Mouse (Mus musculus) ovary, adult 18-20 months (tissue): ENCODE measurements around the gene Gm3411.
"Not testable (repeated sequence)": the region's sequence is repeated elsewhere in the genome, so short reads cannot be mapped to it uniquely, and the experiment has no call there.

Experiments
- DNase-seq: peaks from one replicate; pipeline ENCODE4 v3.0.0; 2022; ENCODE audit warnings: low spot score, mixed read lengths

The Gm3411 gene

DNA sequence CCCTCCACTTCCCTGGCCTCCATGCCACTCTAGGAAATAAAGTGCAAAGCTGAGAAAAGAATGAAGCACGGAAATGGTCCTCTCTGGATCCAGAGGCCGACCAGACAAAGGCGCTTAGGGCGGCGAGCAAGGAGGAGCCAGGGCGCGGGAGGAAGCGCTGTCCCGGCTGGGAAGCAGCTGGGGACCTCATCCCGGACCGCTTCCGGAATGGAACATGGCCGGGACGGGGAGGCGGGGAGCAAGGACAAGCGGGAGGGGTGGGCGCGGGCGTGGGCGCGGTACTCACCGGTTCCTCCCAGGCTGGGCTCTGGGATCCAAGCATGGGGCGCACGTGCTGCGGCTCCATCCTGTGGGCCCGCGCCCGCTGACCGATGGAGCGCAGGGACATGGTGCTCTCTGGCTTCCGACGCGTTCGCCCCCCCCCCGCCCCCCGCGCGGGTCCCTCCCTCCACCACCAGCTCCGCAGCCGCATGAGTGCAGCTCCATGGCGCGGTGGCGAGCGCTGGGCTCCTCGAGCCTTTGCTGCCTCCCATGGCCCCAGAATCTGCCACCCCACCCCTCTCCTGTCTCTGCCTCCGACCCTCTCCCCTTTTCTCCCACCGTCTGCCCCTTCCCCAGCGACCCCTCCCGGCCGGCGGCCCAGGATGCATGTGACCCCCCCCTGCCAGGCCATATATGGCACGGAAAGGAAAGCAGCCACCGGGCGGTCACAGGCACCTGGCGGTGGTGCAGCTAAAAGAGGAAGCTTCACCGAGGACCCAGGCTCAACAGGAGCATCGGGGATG lies at the start of gene Gm3411:
Gene Gm3411 (minus strand): TSS at position 320 of the 785 bp plus-strand sequence.
- peak; percentile 2 for DNase-seq

DNA sequence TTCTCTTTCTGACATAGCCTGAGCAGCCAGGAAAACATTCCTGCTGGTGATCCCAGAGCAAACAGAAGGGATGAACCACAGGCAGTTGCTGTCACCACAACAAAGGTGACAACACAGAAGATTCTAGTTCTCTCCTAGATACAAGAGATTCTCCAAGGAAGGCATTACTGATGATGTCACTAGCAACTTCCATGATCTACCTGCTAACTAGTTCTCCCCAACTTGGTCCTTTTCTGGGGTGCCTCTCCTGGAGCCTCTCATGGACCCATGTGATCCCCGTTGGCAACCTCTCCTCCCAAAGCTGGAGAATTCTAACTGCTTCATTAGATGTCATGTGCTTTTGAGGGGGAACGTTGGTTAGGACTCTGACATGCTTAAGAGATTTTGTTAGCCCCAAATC lies 17.7 kb upstream of the Gm3411 start, which contains the start of gene Gm21103:
Gene Gm21103 (minus strand): TSS at position 101 of the 400 bp plus-strand sequence.
- DNase-seq, result not testable (repeated sequence)

GRCm38 (mm10) chr14:6219192-6219591 lies 67.9 kb downstream of the Gm3411 start, which contains the start of gene Gm21560:
TSS of gene Gm21560 (minus strand) at chr14:6219292.
- not testable (repeated sequence) for DNase-seq
